Mouse (Mus musculus) urinary bladder, postnatal 10 days (tissue): ENCODE measurements around the gene Med15.
"Not testable (repeated sequence)": the region's sequence is repeated elsewhere in the genome, so short reads cannot be mapped to it uniquely, and the experiment has no call there.

Source experiments
- DNase-seq: peaks from one replicate; pipeline ENCODE4 v3.0.0; 2022; ENCODE audit warnings: low spot score

Gene Med15

DNA sequence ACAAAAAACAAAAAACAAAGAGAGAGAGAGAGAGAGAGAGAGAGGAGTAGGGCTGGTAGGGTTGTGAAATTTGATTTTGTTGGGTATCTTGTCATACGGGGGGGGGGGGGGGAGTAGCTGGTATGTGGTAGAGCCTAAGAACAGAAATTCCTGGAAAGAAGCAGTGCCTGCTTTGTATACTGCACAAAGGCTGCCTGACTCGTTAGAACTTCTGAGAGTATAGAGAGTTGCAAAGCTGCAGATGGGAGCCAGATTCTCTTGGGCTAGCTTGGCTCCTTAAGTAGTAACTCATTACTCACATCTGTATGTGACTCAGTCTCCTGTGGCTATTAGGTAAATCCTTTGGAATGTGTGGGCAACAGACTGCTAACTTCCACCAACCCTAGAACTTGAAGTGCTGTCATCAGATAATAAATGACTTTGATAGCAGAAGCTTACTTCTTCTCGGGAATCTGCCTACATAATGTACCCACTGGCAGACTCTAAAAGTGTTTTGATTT is at the start of gene Med15:
Gene Med15 (minus strand): TSS at position 51 of the 500 bp plus-strand sequence.
- DNase-seq, result no peak

- no peak for DNase-seq
Observed at GRCm38 (mm10) chr16:17779692-17780091, 47.0 kb upstream of the Med15 start.

DNA sequence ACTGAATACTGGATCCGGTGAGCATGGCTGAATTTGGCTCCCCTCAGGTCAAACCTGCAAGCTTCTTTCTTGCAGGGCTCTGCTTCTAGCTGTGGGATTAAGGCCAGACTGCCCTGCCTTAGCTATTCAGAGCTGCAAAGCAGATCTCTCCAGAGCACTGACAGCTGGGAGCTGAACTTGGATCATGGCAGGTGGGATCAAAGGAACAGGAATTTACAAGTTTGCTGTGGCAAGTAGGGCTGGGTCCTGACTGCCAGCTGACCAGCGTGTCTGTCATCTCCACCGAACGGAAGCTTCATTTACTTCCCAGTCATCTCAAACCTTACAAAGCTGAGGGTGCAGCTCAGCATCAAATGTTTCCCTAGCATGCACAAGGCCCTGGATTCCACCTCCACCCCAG is 45.5 kb upstream of the Med15 start:
- DNase-seq, result no peak

GRCm38 (mm10) chr16:17776828-17777227 is 44.1 kb upstream of the Med15 start:
- DNase-seq, result no peak

DNA sequence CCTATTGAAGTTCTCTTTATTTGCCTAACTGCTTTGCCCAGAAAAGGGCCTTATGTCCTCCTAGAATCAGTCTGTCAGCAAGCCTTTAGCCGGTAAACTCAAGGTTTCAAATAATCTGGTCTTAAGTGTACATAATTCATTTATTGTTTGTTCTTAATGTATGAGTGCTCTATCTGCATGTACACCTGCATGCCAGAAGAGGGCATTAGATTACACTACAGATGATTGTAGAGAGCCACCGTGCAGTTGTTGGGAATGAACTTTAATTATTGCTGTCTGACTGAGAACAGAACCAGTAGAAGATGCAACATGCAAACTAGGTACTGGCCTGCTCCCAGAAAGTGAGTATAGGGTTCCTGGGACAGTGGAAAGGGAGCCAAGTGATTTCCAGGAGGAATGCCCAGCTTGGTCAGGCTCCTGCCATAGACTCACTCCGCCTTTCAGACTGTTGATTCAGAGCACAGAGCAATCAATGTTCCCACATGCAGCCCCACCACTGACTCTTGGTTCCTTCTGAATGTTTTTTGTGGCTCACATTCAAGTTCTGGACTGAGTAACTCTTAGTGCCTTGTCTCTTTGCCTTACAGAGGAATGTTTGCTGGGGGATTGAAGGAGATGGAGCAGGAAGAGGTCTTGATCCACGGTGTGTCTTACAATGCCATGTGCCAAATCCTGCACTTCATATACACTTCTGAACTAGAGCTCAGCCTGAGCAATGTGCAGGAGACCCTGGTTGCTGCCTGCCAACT is 38.6 kb upstream of the Med15 start:
- no peak for DNase-seq

- no peak for DNase-seq
Observed at GRCm38 (mm10) chr16:17768834-17769233, 36.1 kb upstream of the Med15 start.

DNA sequence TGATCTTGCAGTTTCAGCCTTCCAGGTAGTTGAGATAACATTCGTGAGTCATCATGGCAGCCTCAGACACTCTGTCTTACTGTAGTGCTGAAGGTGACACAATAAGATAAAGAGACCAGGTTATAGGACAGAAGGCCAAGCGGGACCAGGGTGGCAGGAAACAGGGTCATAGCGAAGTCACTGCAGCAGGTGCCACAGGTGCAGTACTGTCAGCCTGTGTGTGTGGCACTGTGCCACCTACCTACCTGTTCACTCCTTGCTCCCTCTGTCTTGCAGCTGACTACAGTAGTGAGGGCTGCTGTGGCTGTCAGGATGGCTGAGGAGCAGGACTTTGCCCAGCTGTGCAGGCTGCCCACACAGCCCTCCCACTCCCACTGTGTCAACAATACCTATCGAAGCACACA is 31.4 kb upstream of the Med15 start:
- DNase-seq, result no peak

- no peak for DNase-seq
Observed at GRCm38 (mm10) chr16:17761074-17761473, 28.4 kb upstream of the Med15 start.

DNA sequence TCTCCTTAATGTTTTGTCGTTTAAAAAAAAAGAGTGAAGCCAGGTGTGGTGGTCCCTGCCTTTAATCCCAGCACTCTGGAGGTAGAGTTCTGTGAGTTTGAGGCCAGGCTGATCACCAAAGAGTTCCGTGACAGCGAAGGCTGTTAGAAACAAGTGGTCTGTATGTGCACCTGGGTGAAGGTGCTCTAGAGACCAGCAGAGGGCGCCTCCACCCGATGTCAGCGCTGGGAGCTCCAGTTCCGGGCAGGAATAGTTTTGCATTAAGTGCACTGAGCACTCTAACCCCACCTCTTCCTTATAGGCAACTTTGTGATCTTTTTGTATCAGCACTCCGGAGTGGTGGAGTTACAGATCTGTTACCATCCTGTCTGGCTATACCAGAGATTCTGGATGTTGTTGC is 28.0 kb upstream of the Med15 start:
- no peak for DNase-seq

DNA sequence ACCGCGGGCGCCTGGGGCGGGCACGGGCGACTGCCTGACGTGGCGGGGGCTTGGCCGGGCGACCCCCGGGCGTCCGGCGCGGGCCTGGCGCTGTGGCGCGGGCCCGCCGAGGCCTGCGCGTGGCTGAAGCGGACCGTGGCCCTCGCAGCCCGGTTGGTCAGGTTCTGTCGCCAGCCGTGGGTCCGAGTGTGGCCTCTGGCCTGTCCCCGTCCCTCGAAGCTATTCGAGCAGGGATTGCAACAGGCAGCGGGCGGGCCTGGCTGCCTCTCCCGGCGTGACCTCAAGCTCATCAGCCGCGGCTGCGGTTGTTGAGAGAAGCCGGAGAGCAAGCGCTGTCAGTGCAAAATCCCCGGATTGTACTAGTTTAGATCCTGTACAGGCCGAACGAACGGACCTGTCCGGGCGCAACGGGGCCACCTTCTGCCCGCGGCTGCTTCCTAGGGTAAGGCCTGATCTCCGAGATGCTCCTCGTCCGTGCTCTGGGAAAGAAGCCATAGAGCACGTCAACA is 27.2 kb upstream of the Med15 start:
- no peak for DNase-seq

- DNase-seq, result peak; percentile 77
Observed at GRCm38 (mm10) chr16:17759344-17759773, 26.7 kb upstream of the Med15 start, which contains the start of gene Klhl22. TSS of gene Klhl22 (plus strand) at chr16:17759618.

GRCm38 (mm10) chr16:17758902-17759301 is 26.2 kb upstream of the Med15 start:
- DNase-seq, result no peak

GRCm38 (mm10) chr16:17757756-17758155 is 25.1 kb upstream of the Med15 start:
- DNase-seq, result no peak

DNA sequence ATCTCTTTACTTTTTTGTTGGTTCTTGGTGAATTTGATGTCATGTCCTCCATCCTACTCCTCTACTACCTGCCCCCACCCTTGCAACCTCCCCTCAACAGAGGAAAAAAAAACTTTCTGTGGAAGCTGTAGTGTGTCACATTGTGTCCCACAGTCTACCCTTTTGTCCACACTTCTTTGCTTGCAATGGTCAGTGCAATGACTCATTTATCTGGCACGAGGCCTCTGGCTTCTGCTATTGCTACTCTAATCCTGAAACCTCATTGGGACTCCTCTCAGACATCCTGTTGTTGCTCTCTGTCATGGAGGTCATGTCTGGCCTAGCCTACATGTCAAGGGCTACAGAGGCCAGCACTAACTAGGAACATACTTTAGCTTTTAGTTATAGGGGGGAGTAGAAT is 21.0 kb upstream of the Med15 start:
- no peak for DNase-seq

- DNase-seq, result no peak
Observed at GRCm38 (mm10) chr16:17753001-17753400, 20.3 kb upstream of the Med15 start.

DNA sequence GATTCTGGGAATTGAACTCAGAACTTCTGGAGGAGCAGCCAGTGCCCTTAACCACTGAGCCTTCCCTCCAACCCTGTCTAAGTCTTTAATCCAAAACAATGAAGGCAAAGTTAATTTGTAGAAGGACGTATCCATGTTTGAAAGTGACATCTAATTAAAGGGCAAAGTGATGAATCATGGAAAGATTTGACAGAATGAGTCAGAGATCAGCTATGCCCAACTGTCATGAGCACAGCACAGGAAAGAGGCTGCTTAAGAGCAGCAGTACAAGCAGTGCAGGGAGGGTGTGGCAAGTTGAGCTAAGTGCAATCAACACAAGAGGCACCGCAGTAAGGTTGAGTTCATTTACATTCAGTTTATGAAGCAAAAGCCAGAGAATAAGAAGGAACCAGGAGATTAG is 12.4 kb upstream of the Med15 start:
- DNase-seq, result no peak

DNA sequence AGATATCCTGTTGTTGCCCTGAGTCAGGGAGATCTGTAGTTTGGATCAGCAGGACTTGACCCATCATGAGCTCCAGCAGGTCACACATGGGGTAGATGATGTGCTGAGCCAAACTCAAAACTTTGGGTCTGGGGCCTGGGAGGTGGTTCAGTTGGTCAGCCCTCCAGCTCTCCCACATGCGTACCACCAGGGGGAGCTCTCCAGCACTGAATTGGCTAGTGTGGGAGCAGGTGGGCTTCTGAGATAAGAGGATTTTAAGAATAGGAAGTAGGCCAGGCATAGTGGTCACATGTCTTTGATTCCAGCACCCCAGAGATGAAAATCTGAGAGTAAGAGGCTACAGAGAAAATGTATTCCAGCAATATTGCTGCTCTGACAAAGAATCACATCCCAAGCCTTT is 11.8 kb upstream of the Med15 start:
- DNase-seq, result no peak

DNA sequence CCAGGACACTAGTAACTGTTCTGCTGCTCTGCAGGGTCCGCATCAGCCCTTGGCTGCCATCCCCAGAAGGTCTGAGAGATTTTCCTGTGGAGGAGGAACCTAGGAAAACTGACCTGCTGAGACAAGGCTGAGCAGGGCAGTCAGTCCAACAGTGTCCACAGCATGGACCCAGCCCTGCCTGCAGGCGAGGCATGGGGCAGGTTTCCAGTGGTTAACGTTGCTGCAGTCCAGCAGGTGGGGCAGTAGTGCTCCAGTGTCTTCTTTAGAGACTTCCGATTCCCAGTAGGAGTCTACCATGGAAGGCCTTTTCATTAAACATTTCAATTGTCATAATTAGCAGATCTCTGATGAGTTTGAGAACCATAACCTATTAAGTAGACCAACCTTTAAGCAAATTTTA is 10.6 kb upstream of the Med15 start:
- DNase-seq, result no peak

DNA sequence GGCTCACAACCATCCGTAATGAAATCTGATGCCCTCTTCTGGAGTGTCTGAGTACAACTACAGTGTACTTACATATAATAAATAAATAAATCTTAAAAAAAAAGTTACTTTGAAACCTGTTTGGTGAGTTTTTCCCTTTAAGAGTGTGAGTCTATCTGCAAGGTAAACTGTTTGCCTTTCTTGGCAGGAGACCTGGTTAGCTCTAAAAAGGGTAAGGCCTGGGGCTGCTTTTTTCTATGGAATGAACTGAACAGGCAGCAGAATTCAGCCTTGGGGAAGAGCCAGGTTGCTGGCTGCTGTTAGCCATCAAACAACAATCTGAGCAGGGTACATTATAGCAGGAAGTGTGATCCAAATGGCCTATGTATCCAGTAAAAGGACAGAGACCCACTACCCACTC is 10.1 kb upstream of the Med15 start:
- DNase-seq, result no peak

- DNase-seq, result no peak
Observed at GRCm38 (mm10) chr16:17740080-17740479, 7.4 kb upstream of the Med15 start.

- DNase-seq, result no peak
Observed at GRCm38 (mm10) chr16:17736156-17736555, 3.5 kb upstream of the Med15 start.

DNA sequence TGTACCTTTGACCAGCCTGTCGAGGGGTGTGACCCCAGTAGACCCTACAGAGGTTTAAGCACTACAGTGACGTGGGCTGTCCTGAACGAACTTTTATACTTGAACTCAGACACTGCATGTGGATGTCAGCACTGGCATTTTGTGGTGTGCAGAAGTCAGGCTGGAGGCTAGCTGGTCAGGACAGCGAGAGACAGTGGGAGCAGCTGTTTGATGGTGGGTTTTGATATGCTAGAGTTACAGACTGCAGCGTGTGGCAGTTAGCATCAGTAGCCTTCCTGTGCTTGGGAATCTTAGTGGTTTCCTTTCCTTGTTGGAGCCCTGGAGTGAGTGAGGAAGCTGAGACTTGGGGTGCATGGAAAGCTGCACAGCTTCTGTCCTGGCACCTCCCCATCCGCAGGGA is 2.2 kb upstream of the Med15 start:
- DNase-seq, result not testable (repeated sequence)

DNA sequence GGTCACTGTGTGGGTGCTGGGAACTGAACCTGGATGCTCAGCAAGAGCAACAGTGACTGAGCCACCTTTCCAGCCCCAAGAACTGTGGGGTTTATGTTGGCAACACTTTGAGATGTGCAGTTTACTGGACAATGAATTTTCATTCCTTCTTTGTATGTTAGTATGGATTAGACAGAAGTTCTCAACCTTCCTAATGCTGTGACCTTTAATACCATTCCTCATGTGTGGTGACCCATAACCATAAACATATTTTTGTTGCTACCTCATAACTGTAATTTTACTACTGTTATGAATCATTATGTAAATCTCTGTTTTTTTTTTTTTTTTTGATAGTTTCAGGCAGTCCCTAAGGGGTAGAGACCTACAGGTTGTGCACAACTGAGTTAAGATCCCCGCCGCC is 955 bp upstream of the Med15 start:
- no peak for DNase-seq

DNA sequence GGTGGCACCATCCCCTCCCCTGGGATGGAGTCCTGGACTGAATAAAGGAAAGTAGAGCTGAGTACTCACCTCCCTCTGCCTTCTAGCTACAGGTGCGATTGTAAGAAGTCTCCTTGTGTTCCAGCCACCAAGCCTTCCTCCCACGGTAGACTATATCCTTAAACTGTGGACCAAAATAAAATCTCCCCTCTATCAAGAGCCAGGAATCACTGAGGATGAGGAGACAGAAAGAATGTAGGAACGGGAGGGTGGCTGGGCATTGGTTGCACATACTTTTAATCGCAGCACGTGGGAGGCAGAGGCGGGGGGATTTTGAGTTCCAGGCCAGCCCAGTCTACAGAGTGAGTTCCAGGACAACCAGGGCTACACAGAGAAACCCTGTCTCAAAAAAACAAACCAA is 260 bp downstream of the Med15 start:
- no peak for DNase-seq
